Comparison of ENCODE assay signal across 9 mouse cellular contexts in genomic region chr11:69916652-69917378, GRCm38 (mm10). TPM values are rescaled to one million over a fixed set of nuclear protein-coding genes. Genes with fewer than 3 reads are reported as not detected.
DNase-seq lines count a peak whose midpoint lies in the region; ATAC-seq and TF ChIP-seq lines count a peak whose summit lies in the region.
"Not testable (repeated sequence)": the region's sequence is repeated elsewhere in the genome, so short reads cannot be mapped to it uniquely, and the experiment has no call there.
"Had no signal": no experiment of that assay in that cellular context is flagged by ENCODE, and none has a peak within 500 bp of the region (broad histone marks: within the 10 kb centered on the region; RNA-seq: fewer than 3 reads in every experiment).

No protein-coding gene starts in this region.

- TF ChIP-seq CTCF in bone marrow, adult 2 months (IDR thresholded peaks at IDR 0.05; ENCODE audit: control insufficient read depth, insufficient read depth, low read length) = not testable (repeated sequence)

- WGBS in bone marrow, adult 2 months = 48% methylated on average over 7 of the region's 7 CpGs
- WGBS in heart, embryonic 10.5 days = 56% methylated on average over 7 of the region's 7 CpGs
- WGBS in hindbrain, embryonic 10.5 days = 67% methylated on average over 7 of the region's 7 CpGs
- 35% methylated on average over 7 of the region's 7 CpGs for WGBS in liver, embryonic 12.5 days (ENCODE audit: insufficient replicate concordance)
- 35% methylated on average over 7 of the region's 7 CpGs for WGBS in liver, embryonic 16.5 days (ENCODE audit: insufficient replicate concordance)
- 73% methylated on average over 7 of the region's 7 CpGs for WGBS in midbrain, embryonic 11.5 days

- not testable (repeated sequence) for TF ChIP-seq POLR2A in bone marrow, adult 2 months (IDR thresholded peaks at IDR 0.05; ENCODE audit: borderline replicate concordance, control insufficient read depth, low read depth, low read length)

- peak overlapping the region; percentile 100 for H3K9ac ChIP-seq in liver, embryonic 12.5 days
- H3K9ac ChIP-seq in liver, embryonic 16.5 days (ENCODE audit: low read depth, low read length) = peak overlapping the region; percentile 69
- not testable (repeated sequence) for H3K9ac ChIP-seq in midbrain, embryonic 11.5 days (ENCODE audit: low read length)

- H3K9me3 ChIP-seq in erythroblast, embryonic 14.5 days (ENCODE audit: control insufficient read depth, low read length); heart, embryonic 10.5 days; hindbrain, embryonic 10.5 days; liver, embryonic 12.5 days (replicated peaks); liver, embryonic 16.5 days (replicated peaks; ENCODE audit: control insufficient read depth, low read length); midbrain, embryonic 11.5 days (ENCODE audit: control insufficient read depth, low read length): not testable (repeated sequence)

- H3K4me1 ChIP-seq in bone marrow, adult 2 months (ENCODE audit: control insufficient read depth, insufficient read depth, low read length) = not testable (repeated sequence)
- H3K4me1 ChIP-seq in erythroblast, embryonic 14.5 days (ENCODE audit: control insufficient read depth) = peaks cover 81% of the 10 kb centered on the region
- H3K4me1 ChIP-seq in heart, embryonic 10.5 days = peaks cover 55% of the 10 kb centered on the region
- peaks cover 62% of the 10 kb centered on the region for H3K4me1 ChIP-seq in hindbrain, embryonic 10.5 days (replicated peaks)
- peaks cover 62% of the 10 kb centered on the region for H3K4me1 ChIP-seq in liver, embryonic 12.5 days
- H3K4me1 ChIP-seq in liver, embryonic 16.5 days (ENCODE audit: control insufficient read depth, low read depth, low read length) = peaks cover 52% of the 10 kb centered on the region
- H3K4me1 ChIP-seq in midbrain, embryonic 11.5 days (ENCODE audit: control insufficient read depth, insufficient read depth, low read length) = peaks cover 33% of the 10 kb centered on the region

- H3K27me3 ChIP-seq in erythroblast, embryonic 14.5 days (ENCODE audit: control insufficient read depth); heart, embryonic 10.5 days (ENCODE audit: insufficient read depth, poor library complexity, severe bottlenecking); hindbrain, embryonic 10.5 days (ENCODE audit: insufficient read depth, poor library complexity, severe bottlenecking); liver, embryonic 12.5 days (replicated peaks); liver, embryonic 16.5 days (ENCODE audit: control insufficient read depth, insufficient read depth, low read depth, low read length); midbrain, embryonic 11.5 days (ENCODE audit: control insufficient read depth, insufficient read depth, low read length): not testable (repeated sequence)

- not testable (repeated sequence) for DNase-seq in heart, embryonic 10.5 days (ENCODE audit: low spot score); hindbrain, embryonic 10.5 days (ENCODE audit: low spot score)
- DNase-seq in midbrain, embryonic 11.5 days (ENCODE audit: low spot score, missing footprints) = peak; percentile 72

- ATAC-seq in liver, embryonic 12.5 days; liver, embryonic 16.5 days (ENCODE audit: low read depth); midbrain, embryonic 11.5 days (ENCODE audit: low FRiP score): not testable (repeated sequence)

- H3K4me2 ChIP-seq in liver, embryonic 12.5 days = peak overlapping the region; percentile 92
- peak overlapping the region; percentile 96 for H3K4me2 ChIP-seq in liver, embryonic 16.5 days (ENCODE audit: low read depth, low read length)
- not testable (repeated sequence) for H3K4me2 ChIP-seq in midbrain, embryonic 11.5 days

- H3K4me3 ChIP-seq in bone marrow, adult 2 months (replicated peaks; ENCODE audit: control insufficient read depth, low read depth, low read length); midbrain, embryonic 11.5 days (ENCODE audit: low read depth, low read length): not testable (repeated sequence)
- H3K4me3 ChIP-seq in erythroblast, embryonic 14.5 days (replicated peaks) = peak overlapping the region; percentile 81
- H3K4me3 ChIP-seq in heart, embryonic 10.5 days = peak overlapping the region; percentile 91; the same call in 1 of the 2 replicates
- H3K4me3 ChIP-seq in hindbrain, embryonic 10.5 days = peak overlapping the region; percentile 99; the same call in 1 of the 2 replicates
- H3K4me3 ChIP-seq in liver, embryonic 12.5 days = peak overlapping the region; percentile 86
- peak overlapping the region; percentile 93 for H3K4me3 ChIP-seq in liver, embryonic 16.5 days (ENCODE audit: low read depth, low read length)

- peak overlapping the region; percentile 25; the same call in 1 of the 2 replicates for H3K27ac ChIP-seq in bone marrow, adult 2 months (ENCODE audit: control insufficient read depth, insufficient read depth, low read depth, low read length, poor library complexity)
- not testable (repeated sequence) for H3K27ac ChIP-seq in heart, embryonic 10.5 days; hindbrain, embryonic 10.5 days; midbrain, embryonic 11.5 days (ENCODE audit: low read depth, low read length)
- H3K27ac ChIP-seq in liver, embryonic 12.5 days = peak overlapping the region; percentile 99
- peak overlapping the region; percentile 99 for H3K27ac ChIP-seq in liver, embryonic 16.5 days (ENCODE audit: low read length)

- peaks cover 78% of the 10 kb centered on the region for H3K36me3 ChIP-seq in erythroblast, embryonic 14.5 days (ENCODE audit: control insufficient read depth)
- H3K36me3 ChIP-seq in heart, embryonic 10.5 days = peaks cover 67% of the 10 kb centered on the region
- H3K36me3 ChIP-seq in hindbrain, embryonic 10.5 days = peaks cover 69% of the 10 kb centered on the region
- H3K36me3 ChIP-seq in liver, embryonic 12.5 days = peaks cover 72% of the 10 kb centered on the region
- H3K36me3 ChIP-seq in liver, embryonic 16.5 days (ENCODE audit: control insufficient read depth, insufficient read depth) = peaks cover 46% of the 10 kb centered on the region
- peaks cover 30% of the 10 kb centered on the region for H3K36me3 ChIP-seq in midbrain, embryonic 11.5 days (ENCODE audit: control insufficient read depth, insufficient read depth, low read length)

RNA-seq across cellular contexts. Expression of gene Gps2, which starts 3.1 kb away (rescaled TPM):
- polyA plus RNA-seq in bone marrow, adult 2 months (2011; ENCODE audit: insufficient read depth, insufficient read length, low replicate concordance, missing spikeins) = 120 and 203 TPM in 2 replicates
- polyA plus RNA-seq in erythroblast, embryonic 14.5 days (2012) = 90.4 and 109 TPM in 2 replicates
- polyA plus RNA-seq in heart, embryonic 10.5 days (2016; fragmentation: Nextera tagmentation; extraction: Ambion mirVana) = 55.2 and 69.4 TPM in 2 replicates
- 96.8 and 105 TPM in 2 replicates for polyA plus RNA-seq in hindbrain, embryonic 10.5 days (2016; fragmentation: Nextera tagmentation; extraction: Ambion mirVana)
- 125 TPM in 2 replicates for polyA plus RNA-seq in liver, embryonic 12.5 days (2016; fragmentation: Nextera tagmentation; extraction: Ambion mirVana)
- 81.1 and 83.1 TPM in 2 replicates for polyA plus RNA-seq in liver, embryonic 16.5 days (2015; fragmentation: Nextera tagmentation; extraction: Ambion mirVana)
- 92.2 and 95.8 TPM in 2 replicates for polyA plus RNA-seq in midbrain, embryonic 11.5 days (2014; fragmentation: Nextera tagmentation; extraction: Ambion mirVana)

RNA-seq across cellular contexts. Expression of gene Eif5a, which starts 4.9 kb away (rescaled TPM):
- 378 and 387 TPM in 2 replicates for polyA plus RNA-seq in bone marrow, adult 2 months (2011; ENCODE audit: insufficient read depth, insufficient read length, low replicate concordance, missing spikeins)
- polyA plus RNA-seq in erythroblast, embryonic 14.5 days (2012) = 295 and 310 TPM in 2 replicates
- 2,011 and 2,470 TPM in 2 replicates for polyA plus RNA-seq in heart, embryonic 10.5 days (2016; fragmentation: Nextera tagmentation; extraction: Ambion mirVana)
- polyA plus RNA-seq in hindbrain, embryonic 10.5 days (2016; fragmentation: Nextera tagmentation; extraction: Ambion mirVana) = 2,350 and 2,667 TPM in 2 replicates
- polyA plus RNA-seq in liver, embryonic 12.5 days (2016; fragmentation: Nextera tagmentation; extraction: Ambion mirVana) = 2,199 and 2,266 TPM in 2 replicates
- polyA plus RNA-seq in liver, embryonic 16.5 days (2015; fragmentation: Nextera tagmentation; extraction: Ambion mirVana) = 1,065 and 1,134 TPM in 2 replicates
- 1,778 and 1,800 TPM in 2 replicates for polyA plus RNA-seq in midbrain, embryonic 11.5 days (2014; fragmentation: Nextera tagmentation; extraction: Ambion mirVana)

RNA-seq across cellular contexts. Expression of gene Neurl4, which starts 15.9 kb away (rescaled TPM):
- polyA plus RNA-seq in bone marrow, adult 2 months (2011; ENCODE audit: insufficient read depth, insufficient read length, low replicate concordance, missing spikeins) = 25.7 and 38.2 TPM in 2 replicates
- 5.0 and 5.1 TPM in 2 replicates for polyA plus RNA-seq in erythroblast, embryonic 14.5 days (2012)
- polyA plus RNA-seq in heart, embryonic 10.5 days (2016; fragmentation: Nextera tagmentation; extraction: Ambion mirVana) = 8.3 and 12.7 TPM in 2 replicates
- polyA plus RNA-seq in hindbrain, embryonic 10.5 days (2016; fragmentation: Nextera tagmentation; extraction: Ambion mirVana) = 12.5 and 13.4 TPM in 2 replicates
- 4.5 and 5.7 TPM in 2 replicates for polyA plus RNA-seq in liver, embryonic 12.5 days (2016; fragmentation: Nextera tagmentation; extraction: Ambion mirVana)
- 2.2 and 2.6 TPM in 2 replicates for polyA plus RNA-seq in liver, embryonic 16.5 days (2015; fragmentation: Nextera tagmentation; extraction: Ambion mirVana)
- polyA plus RNA-seq in midbrain, embryonic 11.5 days (2014; fragmentation: Nextera tagmentation; extraction: Ambion mirVana) = 15.6 and 16.3 TPM in 2 replicates

RNA-seq across cellular contexts. Expression of gene 2810408A11Rik, which starts 16.0 kb away (rescaled TPM):
- 2.7 and 5.6 TPM in 2 replicates for polyA plus RNA-seq in bone marrow, adult 2 months (2011; ENCODE audit: insufficient read depth, insufficient read length, low replicate concordance, missing spikeins)
- 0.14 and 0.18 TPM in 2 replicates for polyA plus RNA-seq in erythroblast, embryonic 14.5 days (2012)
- polyA plus RNA-seq in heart, embryonic 10.5 days (2016; fragmentation: Nextera tagmentation; extraction: Ambion mirVana) = 5.5 and 8.7 TPM in 2 replicates
- polyA plus RNA-seq in hindbrain, embryonic 10.5 days (2016; fragmentation: Nextera tagmentation; extraction: Ambion mirVana) = 11.4 and 15.2 TPM in 2 replicates
- 2.3 TPM in 2 replicates for polyA plus RNA-seq in liver, embryonic 12.5 days (2016; fragmentation: Nextera tagmentation; extraction: Ambion mirVana)
- 0.46 and 0.76 TPM in 2 replicates for polyA plus RNA-seq in liver, embryonic 16.5 days (2015; fragmentation: Nextera tagmentation; extraction: Ambion mirVana)
- 15.3 and 17.8 TPM in 2 replicates for polyA plus RNA-seq in midbrain, embryonic 11.5 days (2014; fragmentation: Nextera tagmentation; extraction: Ambion mirVana)

RNA-seq across cellular contexts. Expression of gene Ybx2, which starts 18.8 kb away (rescaled TPM):
- polyA plus RNA-seq in bone marrow, adult 2 months (2011; ENCODE audit: insufficient read depth, insufficient read length, low replicate concordance, missing spikeins) = 1.2 and 1.5 TPM in 2 replicates
- 0.29 and 0.38 TPM in 2 replicates for polyA plus RNA-seq in erythroblast, embryonic 14.5 days (2012)
- 1.8 and 2.1 TPM in 2 replicates for polyA plus RNA-seq in heart, embryonic 10.5 days (2016; fragmentation: Nextera tagmentation; extraction: Ambion mirVana)
- 2.8 and 2.9 TPM in 2 replicates for polyA plus RNA-seq in hindbrain, embryonic 10.5 days (2016; fragmentation: Nextera tagmentation; extraction: Ambion mirVana)
- 0.20 and 0.25 TPM in 2 replicates for polyA plus RNA-seq in liver, embryonic 12.5 days (2016; fragmentation: Nextera tagmentation; extraction: Ambion mirVana)
- 0.18 TPM in 1 of 2 replicates, not detected in the other for polyA plus RNA-seq in liver, embryonic 16.5 days (2015; fragmentation: Nextera tagmentation; extraction: Ambion mirVana)
- 3.2 and 5.1 TPM in 2 replicates for polyA plus RNA-seq in midbrain, embryonic 11.5 days (2014; fragmentation: Nextera tagmentation; extraction: Ambion mirVana)
- polyA plus RNA-seq: activated CD4-positive, CD25-positive, alpha-beta regulatory T cell, adult 4 months; inflammation-experienced regulatory T-cells, adult 6 months had no signal
